Mouse (Mus musculus): ENCODE data around the gene Tab1. TPM values are rescaled to one million over a fixed set of nuclear protein-coding genes. Genes with fewer than 3 reads are reported as not detected.
A peak's percentile ranks its signal among the peaks of the same experiment; 100 is the strongest.

The Tab1 gene
- total RNA-seq, 1 experiment = 16.6 TPM

DNA sequence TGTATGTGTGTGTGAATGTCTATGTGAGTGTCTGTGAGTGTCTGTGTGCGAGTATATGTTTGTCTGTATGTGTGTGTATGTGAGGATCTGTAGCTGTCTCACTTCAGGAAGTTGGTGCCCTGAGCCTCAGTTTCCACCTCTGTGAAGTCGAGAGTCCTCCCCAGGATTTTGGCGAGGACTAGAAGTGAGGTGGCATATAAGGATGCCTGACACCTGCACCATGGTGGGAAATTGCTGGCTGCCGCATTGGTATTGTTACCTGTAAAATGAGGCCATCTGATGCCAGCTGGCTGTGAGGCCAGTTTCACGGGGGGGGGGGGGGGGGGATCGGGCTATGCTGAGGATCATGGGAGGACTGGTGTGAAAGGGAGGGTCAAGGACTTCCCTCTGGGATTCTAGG, 42.8 kb downstream of the Tab1 start:
- no peak for DNase-seq (ENCODE audit: low read depth, low spot score)
- no peak overlapping the region for H3K27ac ChIP-seq (ENCODE audit: insufficient read depth, low read depth, low read length, poor library complexity, severe bottlenecking)
- no peaks in the 10 kb centered on the region for H3K36me3 ChIP-seq (ENCODE audit: control insufficient read depth, insufficient read depth, low read length, poor library complexity, severe bottlenecking)
- in situ Hi-C loops (cut with MboI; ENCODE audit: low sequenced_read_pairs in 2 of 2, unreplicated experiment in 2 of 2) = no loop called here
- H3K9me3 ChIP-seq (ENCODE audit: control insufficient read depth, insufficient read depth, low read depth, low read length) = no peaks in the 10 kb centered on the region
- H3K9ac ChIP-seq (ENCODE audit: insufficient read depth, low read depth, low read length, poor library complexity, severe bottlenecking) = no peak overlapping the region
- no peak overlapping the region for H3K4me3 ChIP-seq (ENCODE audit: insufficient read depth in 1 of 2, low read depth in 1 of 2, low read length in 2 of 2, poor library complexity in 1 of 2, severe bottlenecking in 1 of 2)
- peaks cover 14 to 17% of the 10 kb centered on the region in 2 experiments for H3K4me1 ChIP-seq (ENCODE audit: control insufficient read depth in 2 of 2, insufficient read depth in 2 of 2, low read length in 2 of 2, poor library complexity in 1 of 2)
- TF ChIP-seq ZNF384 (IDR thresholded peaks at IDR 0.05; ENCODE audit: low read depth, low read length) = no peak
- TF ChIP-seq CHD2 (IDR thresholded peaks at IDR 0.05; ENCODE audit: low read depth, low read length) = no peak
- no peak for TF ChIP-seq HCFC1 (IDR thresholded peaks at IDR 0.05; ENCODE audit: borderline replicate concordance, insufficient read depth, low read length)
- TF ChIP-seq MAFK (IDR thresholded peaks at IDR 0.05; ENCODE audit: insufficient read depth, low read depth, low read length) = no peak
- no peak for TF ChIP-seq ZC3H11A (IDR thresholded peaks at IDR 0.05; ENCODE audit: borderline replicate concordance, low read depth, low read length)

DNA sequence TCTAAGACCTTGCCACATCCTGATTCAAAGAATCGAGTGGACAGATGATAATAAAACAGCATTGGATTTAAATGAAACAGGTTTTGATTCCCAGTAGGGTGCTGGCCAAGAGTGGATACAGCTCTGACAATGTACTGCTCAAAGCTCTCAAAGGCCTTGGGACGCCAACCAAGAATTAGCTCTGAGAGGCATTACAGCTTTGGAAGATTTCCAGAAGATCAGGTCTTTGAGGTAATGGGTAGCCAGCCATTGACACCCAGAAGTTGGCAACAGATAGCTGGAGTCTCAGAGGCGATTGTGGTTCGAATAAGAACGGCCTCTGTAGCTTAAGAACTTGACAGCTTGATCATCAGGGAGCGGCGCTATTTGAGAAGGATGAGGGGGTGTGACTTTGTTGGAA, 48.6 kb downstream of the Tab1 start:
- Histone ChIP-seq H3K4me3 (ENCODE audit: insufficient read depth in 1 of 2, low read depth in 1 of 2, low read length in 2 of 2, poor library complexity in 1 of 2, severe bottlenecking in 1 of 2) (no peak overlapping the region), H3K9ac (ENCODE audit: insufficient read depth, low read depth, low read length, poor library complexity, severe bottlenecking) (no peak overlapping the region), H3K9me3 (ENCODE audit: control insufficient read depth, insufficient read depth, low read depth, low read length) (no peaks in the 10 kb centered on the region), H3K27ac (ENCODE audit: insufficient read depth, low read depth, low read length, poor library complexity, severe bottlenecking) (no peak overlapping the region), H3K36me3 (ENCODE audit: control insufficient read depth, insufficient read depth, low read length, poor library complexity, severe bottlenecking) (no peaks in the 10 kb centered on the region), H3K4me1 (ENCODE audit: control insufficient read depth in 2 of 2, insufficient read depth in 2 of 2, low read length in 2 of 2, poor library complexity in 1 of 2) (peaks cover 0 to 3% of the 10 kb centered on the region in 2 experiments; a peak in 1 of 4 replicates)
- in situ Hi-C loops (cut with MboI; ENCODE audit: low sequenced_read_pairs in 2 of 2, unreplicated experiment in 2 of 2) = no loop called here
- no peak for TF ChIP-seq HCFC1 (IDR thresholded peaks at IDR 0.05; ENCODE audit: borderline replicate concordance, insufficient read depth, low read length)
- no peak for DNase-seq (ENCODE audit: low read depth, low spot score)

DNA sequence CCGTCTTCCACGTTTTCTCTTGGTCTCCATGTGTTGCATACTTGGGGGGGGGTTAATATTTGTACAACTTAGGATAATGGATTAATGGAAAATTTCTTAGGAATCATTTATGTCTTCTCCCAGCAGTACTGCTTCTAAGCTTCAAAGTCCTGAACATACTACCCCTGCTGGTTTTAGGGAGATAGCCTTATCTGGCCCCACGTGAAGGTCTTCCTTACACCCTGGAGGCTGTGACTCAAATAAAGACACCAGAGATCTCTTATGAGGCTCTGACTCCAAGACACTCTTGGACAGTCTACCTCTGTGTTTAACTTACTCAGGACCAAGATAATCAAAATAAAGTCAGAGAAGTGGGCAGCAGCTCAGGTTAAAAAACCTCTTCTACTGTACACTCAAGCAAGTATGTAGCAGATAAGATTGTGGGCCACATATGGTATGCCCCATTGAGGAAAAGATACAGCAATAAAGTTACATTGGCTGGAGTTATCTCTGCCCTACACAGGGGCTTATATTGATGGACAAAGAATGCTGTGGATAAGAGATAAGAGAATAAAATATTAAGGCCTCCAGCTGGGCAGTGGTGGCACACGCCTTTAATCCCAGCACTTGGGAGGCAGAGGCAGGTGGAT, 49.3 kb downstream of the Tab1 start:
- H3K36me3 ChIP-seq (ENCODE audit: control insufficient read depth, insufficient read depth, low read length, poor library complexity, severe bottlenecking) = no peaks in the 10 kb centered on the region
- no peak overlapping the region for H3K27ac ChIP-seq (ENCODE audit: insufficient read depth, low read depth, low read length, poor library complexity, severe bottlenecking)
- H3K4me3 ChIP-seq (ENCODE audit: insufficient read depth in 1 of 2, low read depth in 1 of 2, low read length in 2 of 2, poor library complexity in 1 of 2, severe bottlenecking in 1 of 2) = no peak overlapping the region
- no peak for TF ChIP-seq MAFK (IDR thresholded peaks at IDR 0.05; ENCODE audit: insufficient read depth, low read depth, low read length)
- TF ChIP-seq HCFC1 (IDR thresholded peaks at IDR 0.05; ENCODE audit: borderline replicate concordance, insufficient read depth, low read length) = no peak
- no peak for TF ChIP-seq CHD2 (IDR thresholded peaks at IDR 0.05; ENCODE audit: low read depth, low read length)
- no peak for TF ChIP-seq ZNF384 (IDR thresholded peaks at IDR 0.05; ENCODE audit: low read depth, low read length)
- TF ChIP-seq ZC3H11A (IDR thresholded peaks at IDR 0.05; ENCODE audit: borderline replicate concordance, low read depth, low read length) = no peak
- in situ Hi-C loops (cut with MboI; ENCODE audit: low sequenced_read_pairs in 2 of 2, unreplicated experiment in 2 of 2) = no loop called here
- peaks cover 0 to 3% of the 10 kb centered on the region in 2 experiments; a peak in 1 of 4 replicates for H3K4me1 ChIP-seq (ENCODE audit: control insufficient read depth in 2 of 2, insufficient read depth in 2 of 2, low read length in 2 of 2, poor library complexity in 1 of 2)
- no peak for DNase-seq (ENCODE audit: low read depth, low spot score)
- H3K9ac ChIP-seq (ENCODE audit: insufficient read depth, low read depth, low read length, poor library complexity, severe bottlenecking) = no peak overlapping the region
- H3K9me3 ChIP-seq (ENCODE audit: control insufficient read depth, insufficient read depth, low read depth, low read length) = no peaks in the 10 kb centered on the region

DNA sequence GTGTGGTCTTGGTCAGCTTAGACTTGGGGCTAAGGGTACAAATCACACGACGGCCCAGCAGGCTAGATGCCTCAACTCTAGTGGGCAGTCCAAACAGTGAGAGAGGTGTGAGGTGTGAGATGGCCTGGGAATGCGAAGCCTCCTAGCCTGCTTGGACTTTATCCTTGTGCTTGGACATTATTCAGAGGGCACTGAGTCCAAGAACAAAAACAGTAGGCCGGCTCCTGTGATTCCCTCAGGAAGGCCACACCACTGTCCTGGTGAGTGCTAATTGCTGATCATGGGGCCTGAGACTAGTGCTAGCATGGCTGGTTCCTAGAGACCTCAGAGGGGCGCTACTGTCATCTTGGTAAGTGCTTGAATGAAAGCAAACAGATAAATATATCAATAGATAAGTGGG, 56.0 kb downstream of the Tab1 start:
- TF ChIP-seq CHD2 (IDR thresholded peaks at IDR 0.05; ENCODE audit: low read depth, low read length) (no peak), ZNF384 (IDR thresholded peaks at IDR 0.05; ENCODE audit: low read depth, low read length) (no peak), MAFK (IDR thresholded peaks at IDR 0.05; ENCODE audit: insufficient read depth, low read depth, low read length) (no peak), HCFC1 (IDR thresholded peaks at IDR 0.05; ENCODE audit: borderline replicate concordance, insufficient read depth, low read length) (no peak)
- peaks cover 2 to 13% of the 10 kb centered on the region in 2 experiments; a peak in 2 of 4 replicates for H3K4me1 ChIP-seq (ENCODE audit: control insufficient read depth in 2 of 2, insufficient read depth in 2 of 2, low read length in 2 of 2, poor library complexity in 1 of 2)
- H3K36me3 ChIP-seq (ENCODE audit: control insufficient read depth, insufficient read depth, low read length, poor library complexity, severe bottlenecking) = no peaks in the 10 kb centered on the region
- in situ Hi-C loops (cut with MboI; ENCODE audit: low sequenced_read_pairs in 2 of 2, unreplicated experiment in 2 of 2) = no loop called here
- H3K9ac ChIP-seq (ENCODE audit: insufficient read depth, low read depth, low read length, poor library complexity, severe bottlenecking) = no peak overlapping the region
- no peak for DNase-seq (ENCODE audit: low read depth, low spot score)
- no peaks in the 10 kb centered on the region for H3K9me3 ChIP-seq (ENCODE audit: control insufficient read depth, insufficient read depth, low read depth, low read length)
- H3K27ac ChIP-seq (ENCODE audit: insufficient read depth, low read depth, low read length, poor library complexity, severe bottlenecking) = no peak overlapping the region
- H3K4me3 ChIP-seq (ENCODE audit: insufficient read depth in 1 of 2, low read depth in 1 of 2, low read length in 2 of 2, poor library complexity in 1 of 2, severe bottlenecking in 1 of 2) = no peak overlapping the region

DNA sequence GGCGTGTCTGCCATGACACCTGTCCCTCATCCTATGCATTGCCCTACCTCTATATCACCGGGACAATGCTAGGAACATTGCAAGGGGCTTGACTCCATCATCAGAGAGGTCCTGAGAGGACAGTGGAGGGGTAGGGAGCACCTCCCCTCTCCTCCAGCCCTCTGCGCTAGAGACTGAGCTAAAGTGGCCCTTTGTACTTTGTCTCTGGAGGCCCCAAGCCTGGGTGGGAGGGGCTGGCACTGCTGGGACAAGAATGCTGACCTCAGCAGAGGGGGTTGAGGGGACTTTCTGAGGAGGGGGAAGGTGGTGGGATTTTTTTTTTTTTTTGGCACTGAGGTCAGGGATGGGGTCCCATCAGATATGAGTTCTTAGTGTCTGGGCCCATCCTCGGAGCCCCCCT, 57.1 kb downstream of the Tab1 start:
- Histone ChIP-seq H3K27ac (ENCODE audit: insufficient read depth, low read depth, low read length, poor library complexity, severe bottlenecking) (no peak overlapping the region), H3K36me3 (ENCODE audit: control insufficient read depth, insufficient read depth, low read length, poor library complexity, severe bottlenecking) (no peaks in the 10 kb centered on the region), H3K4me1 (ENCODE audit: control insufficient read depth in 2 of 2, insufficient read depth in 2 of 2, low read length in 2 of 2, poor library complexity in 1 of 2) (peaks cover 2 to 15% of the 10 kb centered on the region in 2 experiments; a peak in 2 of 4 replicates), H3K4me3 (ENCODE audit: insufficient read depth in 1 of 2, low read depth in 1 of 2, low read length in 2 of 2, poor library complexity in 1 of 2, severe bottlenecking in 1 of 2) (no peak overlapping the region), H3K9ac (ENCODE audit: insufficient read depth, low read depth, low read length, poor library complexity, severe bottlenecking) (no peak overlapping the region), H3K9me3 (ENCODE audit: control insufficient read depth, insufficient read depth, low read depth, low read length) (no peaks in the 10 kb centered on the region)
- peak; percentile 57; the same call in 1 of the 2 replicates for TF ChIP-seq MAFK (IDR thresholded peaks at IDR 0.05; ENCODE audit: insufficient read depth, low read depth, low read length)
- no peak for TF ChIP-seq HCFC1 (IDR thresholded peaks at IDR 0.05; ENCODE audit: borderline replicate concordance, insufficient read depth, low read length)
- TF ChIP-seq CHD2 (IDR thresholded peaks at IDR 0.05; ENCODE audit: low read depth, low read length) = no peak
- TF ChIP-seq ZNF384 (IDR thresholded peaks at IDR 0.05; ENCODE audit: low read depth, low read length) = no peak
- TF ChIP-seq ZC3H11A (IDR thresholded peaks at IDR 0.05; ENCODE audit: borderline replicate concordance, low read depth, low read length) = no peak
- in situ Hi-C loops (cut with MboI; ENCODE audit: low sequenced_read_pairs in 2 of 2, unreplicated experiment in 2 of 2) = no loop called here
- no peak for DNase-seq (ENCODE audit: low read depth, low spot score)

Measured in ES-E14 (cell line).